Mouse (Mus musculus): ENCODE results near the gene Kif2a. TPM values are rescaled to one million over a fixed set of nuclear protein-coding genes. Genes with fewer than 3 reads are reported as not detected.

Kif2a gene
- total and polyA plus RNA-seq, 2 experiments from 2014 or later = 43.6 to 65.5 TPM

DNA sequence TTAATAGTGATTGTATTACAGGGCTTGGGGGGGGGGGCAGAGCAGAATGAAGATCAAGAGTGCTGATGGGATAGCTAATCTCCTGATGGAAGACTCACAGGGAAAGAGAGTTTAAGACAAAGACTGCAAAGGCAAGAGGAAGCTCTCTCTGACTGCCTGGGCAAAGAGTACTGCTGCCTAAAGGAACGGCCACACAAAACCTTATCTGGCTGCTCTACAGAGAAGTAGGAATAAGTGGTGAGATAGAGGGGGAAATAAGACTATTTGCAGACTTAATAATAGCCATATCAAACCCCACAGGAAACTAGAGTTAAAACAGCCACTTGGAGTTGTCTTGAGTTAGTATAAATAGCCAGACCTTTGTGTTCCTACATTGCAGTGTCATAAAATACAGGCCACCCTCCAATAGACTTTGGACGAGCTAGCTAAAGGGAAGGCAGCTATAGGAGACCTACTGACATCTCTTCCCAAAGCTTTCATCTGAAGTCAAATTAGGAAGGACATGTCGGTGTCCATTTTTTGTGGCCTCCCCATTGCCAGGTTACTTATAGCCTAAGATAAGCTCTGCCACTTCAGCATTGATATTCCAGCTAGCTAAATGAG lies 13.7 kb upstream of the Kif2a start:
- no peak overlapping the region for H3K9ac ChIP-seq

DNA sequence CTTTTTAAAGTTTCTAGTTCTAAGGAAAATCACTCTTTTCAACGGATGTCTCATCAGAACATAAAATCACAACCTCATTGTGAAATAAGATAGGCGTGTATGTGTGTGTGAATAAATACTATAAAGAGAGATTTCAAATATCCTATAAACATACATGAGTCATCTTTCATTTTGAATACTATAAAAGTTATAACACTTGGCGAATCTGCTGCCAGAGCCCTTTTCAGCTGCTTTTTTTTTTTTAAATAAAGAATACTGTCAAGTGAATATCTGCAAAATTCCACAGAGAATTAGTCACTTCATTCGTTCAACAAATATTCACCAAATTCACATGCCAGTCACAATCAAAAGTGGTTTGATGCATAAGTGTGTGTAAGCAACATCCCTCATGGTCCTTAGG lies 13.2 kb upstream of the Kif2a start:
- Histone ChIP-seq H3K27me3 (ENCODE audit: insufficient read depth, low read length) (no peaks in the 10 kb centered on the region), H3K4me3 (ENCODE audit: low read depth, low read length) (no peak overlapping the region), H3K9me3 (ENCODE audit: low read length) (no peaks in the 10 kb centered on the region), H3K36me3 (ENCODE audit: insufficient read depth) (no peaks in the 10 kb centered on the region), H3K9ac (no peak overlapping the region), H3K4me1 (ENCODE audit: insufficient read depth) (no peaks in the 10 kb centered on the region), H3K4me2 (ENCODE audit: low read depth) (no peak overlapping the region), H3K27ac (ENCODE audit: low read depth, low read length) (no peak overlapping the region)
- no peak for DNase-seq
- no peak for ATAC-seq
- no peak for TF ChIP-seq CTCF (IDR thresholded peaks at IDR 0.05; ENCODE audit: low read depth)
- 86% methylated on average over 4 of the region's 4 CpGs for WGBS

More for the DNA sequence above, 13.7 kb upstream of the Kif2a start:
- Histone ChIP-seq H3K9me3 (ENCODE audit: low read length) (no peaks in the 10 kb centered on the region), H3K4me1 (ENCODE audit: insufficient read depth) (no peaks in the 10 kb centered on the region), H3K27me3 (ENCODE audit: insufficient read depth, low read length) (no peaks in the 10 kb centered on the region), H3K4me2 (ENCODE audit: low read depth) (no peak overlapping the region), H3K4me3 (ENCODE audit: low read depth, low read length) (no peak overlapping the region), H3K27ac (ENCODE audit: low read depth, low read length) (no peak overlapping the region), H3K36me3 (ENCODE audit: insufficient read depth) (no peaks in the 10 kb centered on the region)
- ATAC-seq (no peak), DNase-seq (no peak)
- TF ChIP-seq CTCF (IDR thresholded peaks at IDR 0.05; ENCODE audit: low read depth) = no peak
- 91% methylated on average over 3 of the region's 3 CpGs for WGBS

DNA sequence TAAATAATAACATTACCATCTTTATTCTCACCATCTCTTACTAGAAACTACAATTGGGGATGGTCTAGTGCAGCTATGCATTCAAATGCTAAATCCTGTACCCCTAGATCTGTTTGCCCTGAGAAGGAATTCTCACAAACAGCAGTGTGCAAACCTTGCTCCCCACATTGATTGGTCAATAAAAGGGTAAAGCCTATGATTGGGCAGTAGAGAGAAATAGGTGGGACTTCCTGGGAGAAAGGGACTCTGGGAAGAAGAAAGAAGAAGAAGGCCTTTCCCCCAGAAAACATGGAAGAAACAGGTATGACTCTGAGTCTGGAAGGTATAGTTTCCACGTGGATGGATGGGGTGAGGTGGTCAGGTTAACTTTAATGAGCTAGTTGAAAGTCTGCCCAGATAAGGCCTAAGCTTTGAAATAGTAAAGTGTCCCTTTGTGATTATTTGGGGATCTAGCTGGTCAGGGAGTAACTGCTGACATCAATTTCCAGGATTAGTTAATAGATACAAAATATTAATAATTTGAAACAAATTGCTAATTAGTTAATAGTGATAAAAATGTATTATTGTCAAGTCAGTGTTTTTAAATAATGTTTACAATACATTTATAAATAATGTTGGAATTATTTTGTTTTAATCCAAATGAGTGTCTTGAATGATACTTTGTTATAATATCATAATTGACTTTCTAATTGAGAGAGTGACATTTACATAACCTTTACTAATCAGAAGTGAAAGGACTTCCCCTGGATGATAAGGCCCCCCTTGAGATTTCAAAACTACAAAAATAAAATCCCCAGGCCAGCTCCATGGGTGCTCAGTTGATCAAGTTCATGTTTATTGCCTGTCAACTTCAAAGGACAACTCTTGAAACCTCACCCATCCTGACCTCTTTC lies 12.3 kb upstream of the Kif2a start:
- TF ChIP-seq CTCF (IDR thresholded peaks at IDR 0.05; ENCODE audit: low read depth) = no peak
- no peak overlapping the region for H3K4me3 ChIP-seq (ENCODE audit: low read depth, low read length)
- H3K27me3 ChIP-seq (ENCODE audit: insufficient read depth, low read length) = no peaks in the 10 kb centered on the region
- ATAC-seq (no peak), DNase-seq (no peak)
- H3K9ac ChIP-seq = no peak overlapping the region
- WGBS = 50% methylated on average over 1 of the region's 1 CpGs
- no peaks in the 10 kb centered on the region for H3K36me3 ChIP-seq (ENCODE audit: insufficient read depth)
- H3K4me2 ChIP-seq (ENCODE audit: low read depth) = no peak overlapping the region
- H3K9me3 ChIP-seq (ENCODE audit: low read length) = no peaks in the 10 kb centered on the region
- no peaks in the 10 kb centered on the region for H3K4me1 ChIP-seq (ENCODE audit: insufficient read depth)
- no peak overlapping the region for H3K27ac ChIP-seq (ENCODE audit: low read depth, low read length)

DNA sequence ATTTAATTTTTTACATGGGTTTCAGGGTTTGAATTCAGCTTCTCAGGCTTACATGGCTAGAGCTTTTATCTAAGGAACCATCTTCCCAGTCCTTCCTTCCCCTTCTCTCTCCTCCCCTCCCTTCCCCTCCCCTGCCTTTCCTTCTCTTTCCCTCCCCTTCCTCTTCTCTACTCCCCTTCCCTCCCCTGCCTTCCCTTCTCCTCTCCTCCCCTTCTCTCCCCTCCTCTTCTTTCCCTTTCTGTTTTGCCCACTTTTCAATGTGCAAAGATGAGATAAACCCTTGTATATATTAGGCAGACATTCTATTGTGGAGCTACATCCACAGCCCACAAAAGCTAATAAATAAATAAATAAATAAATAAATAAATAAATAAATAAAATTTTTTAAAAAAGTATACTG lies 9.3 kb upstream of the Kif2a start:
- H3K27ac ChIP-seq (ENCODE audit: low read depth, low read length) = no peak overlapping the region
- H3K9ac ChIP-seq = no peak overlapping the region
- H3K4me3 ChIP-seq (ENCODE audit: low read depth, low read length) = no peak overlapping the region
- H3K4me1 ChIP-seq (ENCODE audit: insufficient read depth) = no peaks in the 10 kb centered on the region
- TF ChIP-seq CTCF (IDR thresholded peaks at IDR 0.05; ENCODE audit: low read depth) = no peak
- H3K9me3 ChIP-seq (ENCODE audit: low read length) = no peaks in the 10 kb centered on the region
- no peaks in the 10 kb centered on the region for H3K36me3 ChIP-seq (ENCODE audit: insufficient read depth)
- ATAC-seq (no peak), DNase-seq (no peak)
- H3K4me2 ChIP-seq (ENCODE audit: low read depth) = no peak overlapping the region
- H3K27me3 ChIP-seq (ENCODE audit: insufficient read depth, low read length) = no peaks in the 10 kb centered on the region

DNA sequence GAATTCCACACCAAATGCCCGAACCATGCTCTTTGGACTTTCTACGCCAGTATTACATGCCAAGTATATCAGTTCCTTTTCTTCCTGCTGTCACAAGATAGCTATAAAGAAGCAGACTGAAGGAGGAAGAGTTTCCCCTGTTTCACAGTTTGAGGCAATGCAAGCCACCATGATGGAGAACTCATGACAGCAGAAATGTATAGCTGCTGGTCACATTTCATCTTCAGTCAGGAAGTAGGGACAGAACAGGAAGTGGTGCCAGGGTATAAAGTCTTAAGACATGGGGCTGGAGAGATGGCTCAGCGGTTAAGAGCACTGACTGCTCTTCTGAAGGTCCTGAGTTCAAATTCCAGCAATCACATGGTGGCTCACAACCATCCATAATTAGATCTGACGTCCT lies 5.3 kb upstream of the Kif2a start:
- ATAC-seq = no peak

DNA sequence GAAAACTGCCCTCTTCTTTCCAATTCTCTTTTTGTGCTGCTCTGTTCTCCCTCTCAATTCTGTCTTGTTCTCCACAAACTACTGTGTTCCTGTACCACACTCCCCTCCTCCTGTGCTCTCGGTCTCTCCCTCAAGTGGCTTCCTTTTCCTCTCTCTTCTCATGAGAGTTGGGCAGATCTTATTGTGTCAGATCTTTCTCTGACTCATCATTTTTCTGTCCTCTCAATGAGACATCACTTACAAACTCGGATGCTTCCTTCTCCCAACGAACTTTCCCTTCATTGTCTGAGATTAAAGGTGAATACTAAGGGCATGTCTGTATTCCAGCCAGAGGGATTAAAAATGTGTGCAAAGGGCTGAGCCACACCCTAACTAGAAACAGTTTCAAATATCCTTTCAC lies 3.7 kb upstream of the Kif2a start:
- Histone ChIP-seq H3K4me1 (ENCODE audit: insufficient read depth) (0 out of 2 replicates have a peak, but pooled peaks cover 6% of the 10 kb centered on the region), H3K9me3 (ENCODE audit: low read length) (no peaks in the 10 kb centered on the region), H3K4me2 (ENCODE audit: low read depth) (no peak overlapping the region), H3K36me3 (ENCODE audit: insufficient read depth) (no peaks in the 10 kb centered on the region), H3K9ac (no peak overlapping the region), H3K27me3 (ENCODE audit: insufficient read depth, low read length) (no peaks in the 10 kb centered on the region), H3K27ac (ENCODE audit: low read depth, low read length) (no peak overlapping the region), H3K4me3 (ENCODE audit: low read depth, low read length) (no peak overlapping the region)
- ATAC-seq (no peak), DNase-seq (no peak)
- 73% methylated on average over 3 of the region's 3 CpGs for WGBS
- no peak for TF ChIP-seq CTCF (IDR thresholded peaks at IDR 0.05; ENCODE audit: low read depth)

More for the DNA sequence above, 5.3 kb upstream of the Kif2a start:
- Histone ChIP-seq H3K4me1 (ENCODE audit: insufficient read depth) (0 out of 2 replicates have a peak, but pooled peaks cover 4% of the 10 kb centered on the region), H3K4me2 (ENCODE audit: low read depth) (no peak overlapping the region), H3K27me3 (ENCODE audit: insufficient read depth, low read length) (no peaks in the 10 kb centered on the region), H3K4me3 (ENCODE audit: low read depth, low read length) (no peak overlapping the region), H3K27ac (ENCODE audit: low read depth, low read length) (no peak overlapping the region), H3K9ac (no peak overlapping the region), H3K36me3 (ENCODE audit: insufficient read depth) (no peaks in the 10 kb centered on the region), H3K9me3 (ENCODE audit: low read length) (no peaks in the 10 kb centered on the region)
- no peak for DNase-seq
- WGBS = 90% methylated on average over 4 of the region's 4 CpGs
- TF ChIP-seq CTCF (IDR thresholded peaks at IDR 0.05; ENCODE audit: low read depth) = no peak
